Mouse (Mus musculus): ENCODE results near the gene Gm8279.
"Not testable (repeated sequence)": the region's sequence is repeated elsewhere in the genome, so short reads cannot be mapped to it uniquely, and the experiment has no call there.

DNA sequence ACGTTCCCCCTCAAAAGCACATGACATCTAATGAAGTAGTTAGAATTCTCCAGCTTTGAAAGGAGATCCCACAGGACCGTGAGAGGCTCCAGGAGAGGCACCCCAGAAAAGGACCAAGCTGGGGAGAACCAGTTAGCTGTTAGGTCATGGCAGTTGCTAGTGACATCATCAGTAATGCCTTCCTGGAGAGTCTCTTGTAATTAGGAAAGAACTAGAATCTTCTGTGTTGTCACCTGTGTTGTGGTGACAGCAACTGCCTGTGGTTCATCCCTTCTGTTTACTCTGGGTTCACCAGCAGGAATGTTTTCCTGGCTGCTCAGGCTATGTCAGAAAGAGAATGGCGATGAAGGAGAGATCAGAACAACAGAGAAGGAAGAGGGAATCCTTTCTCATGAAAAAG, 54.2 kb downstream of the Gm8279 start, which contains the start of gene Gm8271:
- TF ChIP-seq CTCF (IDR thresholded peaks at IDR 0.05; ENCODE audit: low read depth, low read length); POLR2A (IDR thresholded peaks at IDR 0.05; ENCODE audit: insufficient read depth, low read length); EP300 (IDR thresholded peaks at IDR 0.05; ENCODE audit: insufficient read depth, low read depth, low read length): not testable (repeated sequence)
